Mouse (Mus musculus) hindbrain, embryonic 12.5 days (tissue): ENCODE data around the gene Ap1s1. TPM values are rescaled to one million over a fixed set of nuclear protein-coding genes. Genes with fewer than 3 reads are reported as not detected.
A peak's percentile ranks its signal among the peaks of the same experiment; 100 is the strongest.

ENCODE experiments used
- ATAC-seq: fragments of 200-750 bp; cut with Nextera tagmentation; 2 replicates; pipeline ENCODE4 v1.8.0; 2017; ENCODE audit warnings: moderate TSS enrichment; ENCODE audit not compliant: low FRiP score
- H3K27ac ChIP-seq: fragments of 300-500 bp; sonication (generic); 2 replicates; pipeline ENCODE4 v1.5.1; 2016; ENCODE audit warnings: mild to moderate bottlenecking
- H3K27me3 ChIP-seq: fragments of 300-500 bp; sonication (generic); 2 replicates; pipeline ENCODE4 v1.6.1; 2016; ENCODE audit warnings: mild to moderate bottlenecking
- H3K36me3 ChIP-seq: fragments of 300-500 bp; sonication (generic); 2 replicates; pipeline ENCODE4 v1.6.1; 2016; ENCODE audit warnings: mild to moderate bottlenecking
- H3K4me1 ChIP-seq: fragments of 300-500 bp; sonication (generic); 2 replicates; pipeline ENCODE4 v1.6.1; 2016
- H3K4me2 ChIP-seq: fragments of 300-500 bp; sonication (generic); replicated peaks from 2 replicates; pipeline ENCODE4 v1.6.1; 2016; ENCODE audit warnings: mild to moderate bottlenecking
- H3K4me3 ChIP-seq: fragments of 300-500 bp; sonication (generic); 2 replicates; pipeline ENCODE4 v1.5.1; 2016; ENCODE audit warnings: mild to moderate bottlenecking
- H3K9ac ChIP-seq: fragments of 300-500 bp; sonication (generic); 2 replicates; pipeline ENCODE4 v1.6.1; 2016; ENCODE audit warnings: mild to moderate bottlenecking, moderate library complexity
- H3K9me3 ChIP-seq: fragments of 300-500 bp; sonication (generic); replicated peaks from 2 replicates; pipeline ENCODE4 v1.6.1; 2016; ENCODE audit warnings: mild to moderate bottlenecking
- WGBS: fragments of 180-500 bp; shearing (Covaris S2); methylation state at CpG from one replicate; pipeline ENCODE4 v1.1.7; 2016; 5-methylcytosine and 5-hydroxymethylcytosine counted together
- microRNA counts: library from miRNA; unstranded; fragments of <30 nt; microRNA quantifications from one replicate; lab custom pipeline; 2017
- microRNA-seq: library from miRNA; unstranded; fragments of <30 nt; microRNA quantifications from one replicate; pipeline ENCODE4, GENCODE M21; 2017
- polyA plus RNA-seq: library from polyadenylated mRNA; unstranded; fragments of >200 nt; fragmentation: Nextera tagmentation; extraction: Ambion mirVana; gene quantifications from 2 replicates; pipeline ENCODE4 v1.2.1, GENCODE M21; 2016

The Ap1s1 gene
- polyA plus RNA-seq, 1 experiment from 2014 or later, result 186 TPM

GRCm38 (mm10) chr5:137009988-137010387 is 35.9 kb downstream of the Ap1s1 start:
- H3K9ac ChIP-seq, result no peak overlapping the region
- H3K27me3 ChIP-seq, result no peaks in the 10 kb centered on the region
- H3K4me3 ChIP-seq, result no peak overlapping the region
- WGBS, result 46% methylated on average over 3 of the region's 3 CpGs
- H3K4me1 ChIP-seq, result no peaks in the 10 kb centered on the region
- H3K4me2 ChIP-seq, result no peak overlapping the region
- no peaks in the 10 kb centered on the region for H3K36me3 ChIP-seq
- H3K27ac ChIP-seq, result no peak overlapping the region
- H3K9me3 ChIP-seq, result no peaks in the 10 kb centered on the region
- no peak for ATAC-seq

- H3K9me3 ChIP-seq, result no peaks in the 10 kb centered on the region
- 75% methylated on average over 8 of the region's 8 CpGs for WGBS
Measured at GRCm38 (mm10) chr5:137007276-137007675, 38.7 kb downstream of the Ap1s1 start.

GRCm38 (mm10) chr5:137000612-137001011 is 45.3 kb downstream of the Ap1s1 start:
- 88% methylated on average over 2 of the region's 2 CpGs for WGBS
- ATAC-seq, result no peak

More at GRCm38 (mm10) chr5:137007276-137007675, 38.7 kb downstream of the Ap1s1 start:
- H3K27ac ChIP-seq, result no peak overlapping the region
- H3K4me1 ChIP-seq, result no peaks in the 10 kb centered on the region
- no peak overlapping the region for H3K9ac ChIP-seq
- no peak for ATAC-seq
- H3K4me2 ChIP-seq, result no peak overlapping the region
- H3K4me3 ChIP-seq, result no peak overlapping the region
- H3K27me3 ChIP-seq, result no peaks in the 10 kb centered on the region
- H3K36me3 ChIP-seq, result no peaks in the 10 kb centered on the region

GRCm38 (mm10) chr5:136999449-136999848 is 46.5 kb downstream of the Ap1s1 start:
- Histone ChIP-seq H3K4me3 (no peak overlapping the region), H3K36me3 (peaks cover 22% of the 10 kb centered on the region), H3K4me2 (no peak overlapping the region), H3K9ac (no peak overlapping the region), H3K9me3 (no peaks in the 10 kb centered on the region), H3K27me3 (no peaks in the 10 kb centered on the region), H3K27ac (no peak overlapping the region), H3K4me1 (peaks cover 2% of the 10 kb centered on the region; the same call in 1 of the 2 replicates)
- ATAC-seq, result no peak
- 85% methylated on average over 3 of the region's 5 CpGs for WGBS

More at GRCm38 (mm10) chr5:137000612-137001011, 45.3 kb downstream of the Ap1s1 start:
- no peaks in the 10 kb centered on the region for H3K27me3 ChIP-seq
- no peak overlapping the region for H3K9ac ChIP-seq
- peaks cover 2% of the 10 kb centered on the region; the same call in 1 of the 2 replicates for H3K4me1 ChIP-seq
- H3K27ac ChIP-seq, result no peak overlapping the region
- no peak overlapping the region for H3K4me2 ChIP-seq
- no peaks in the 10 kb centered on the region for H3K9me3 ChIP-seq
- H3K36me3 ChIP-seq, result peaks cover 11% of the 10 kb centered on the region
- no peak overlapping the region for H3K4me3 ChIP-seq

- ATAC-seq, result no peak
- Histone ChIP-seq H3K4me1 (peaks cover 20% of the 10 kb centered on the region), H3K4me2 (no peak overlapping the region), H3K36me3 (peaks cover 59% of the 10 kb centered on the region), H3K9me3 (no peaks in the 10 kb centered on the region), H3K27me3 (no peaks in the 10 kb centered on the region), H3K4me3 (no peak overlapping the region), H3K27ac (no peak overlapping the region), H3K9ac (no peak overlapping the region)
- WGBS, result 97% methylated on average over 6 of the region's 6 CpGs
Measured at GRCm38 (mm10) chr5:136989801-136990200, 56.1 kb downstream of the Ap1s1 start.

GRCm38 (mm10) chr5:136988420-136988819 is 57.5 kb downstream of the Ap1s1 start:
- H3K4me1 ChIP-seq, result peaks cover 20% of the 10 kb centered on the region
- H3K36me3 ChIP-seq, result peaks cover 50% of the 10 kb centered on the region
- peak overlapping the region; percentile 87 for H3K4me2 ChIP-seq
- H3K4me3 ChIP-seq, result peak overlapping the region; percentile 77
- no peak for ATAC-seq
- H3K9me3 ChIP-seq, result no peaks in the 10 kb centered on the region
- no peak overlapping the region for H3K27ac ChIP-seq
- no peaks in the 10 kb centered on the region for H3K27me3 ChIP-seq
- peak overlapping the region; percentile 91 for H3K9ac ChIP-seq
- WGBS, result 72% methylated on average over 5 of the region's 7 CpGs

GRCm38 (mm10) chr5:136987934-136988271 is 58.0 kb downstream of the Ap1s1 start, which contains the start of gene Znhit1:
Gene Znhit1, minus strand, starts transcription at chr5:136988021.
- ATAC-seq, result no peak
- Histone ChIP-seq H3K27ac (peak within 1 kb of the TSS; percentile 97), H3K9ac (peak within 1 kb of the TSS; percentile 91), H3K36me3 (peaks cover 44% of the 10 kb centered on the region), H3K4me1 (peaks cover 20% of the 10 kb centered on the region), H3K4me2 (peak within 1 kb of the TSS; percentile 87), H3K4me3 (peak within 1 kb of the TSS; percentile 77), H3K9me3 (no peaks in the 10 kb centered on the region), H3K27me3 (no peaks in the 10 kb centered on the region)
- WGBS, result 9% methylated on average over 12 of the region's 12 CpGs

GRCm38 (mm10) chr5:136987138-136987933 is 58.6 kb downstream of the Ap1s1 start:
- peak; percentile 70 for ATAC-seq
- Histone ChIP-seq H3K4me3 (peak overlapping the region; percentile 77), H3K36me3 (peaks cover 39% of the 10 kb centered on the region), H3K9ac (peak overlapping the region; percentile 91), H3K4me2 (peak overlapping the region; percentile 87), H3K4me1 (peaks cover 20% of the 10 kb centered on the region), H3K27ac (peak overlapping the region; percentile 97), H3K9me3 (no peaks in the 10 kb centered on the region), H3K27me3 (no peaks in the 10 kb centered on the region)
- WGBS, result under 1% methylated on average over 67 of the region's 67 CpGs

- Histone ChIP-seq H3K4me2 (peak within 1 kb of the TSS; percentile 87), H3K27me3 (no peaks in the 10 kb centered on the region), H3K36me3 (peaks cover 39% of the 10 kb centered on the region), H3K9me3 (no peaks in the 10 kb centered on the region), H3K27ac (peak within 1 kb of the TSS; percentile 97), H3K9ac (peak within 1 kb of the TSS; percentile 91), H3K4me3 (peak within 1 kb of the TSS; percentile 77), H3K4me1 (peaks cover 20% of the 10 kb centered on the region)
- WGBS, result under 1% methylated on average over 26 of the region's 26 CpGs
- ATAC-seq, result peak; percentile 90
Measured at GRCm38 (mm10) chr5:136986695-136987137, 59.2 kb downstream of the Ap1s1 start, which contains the start of gene Plod3. Gene Plod3, plus strand, starts transcription at chr5:136987019.

MicroRNA genes within 50 kb of the gene (microRNA counts, 519-probe panel; counts per million panel counts)
- microRNA mmu-miR-702 (lab: Ali Mortazavi, UCI), result 470 counts per million, percentile 58 among the panel's probes with 10 or more counts

Small RNA genes lying within 50 kb of the gene (microRNA-seq; reads per million reads assigned to microRNA genes)
- gene Mir702, result 113 reads per million, percentile 48 among the genes with 10 or more reads in this experiment

Other genes with a start within 250 kb of the Ap1s1 start
- 115 and 124 TPM in 2 replicates for gene Col26a1, start 162.9 kb downstream of the Ap1s1 start, polyA plus RNA-seq
- 94.9 and 106 TPM in 2 replicates for gene Ift22, start 138.0 kb downstream of the Ap1s1 start, polyA plus RNA-seq
- 294 and 324 TPM in 2 replicates for gene Fis1, start 92.9 kb downstream of the Ap1s1 start, polyA plus RNA-seq
- 0.25 and 0.28 TPM in 2 replicates for gene Cldn15, start 79.5 kb downstream of the Ap1s1 start, polyA plus RNA-seq
- 43.3 and 44.7 TPM in 2 replicates for gene Plod3, start 59.1 kb downstream of the Ap1s1 start, polyA plus RNA-seq
- 101 and 103 TPM in 2 replicates for gene Znhit1, start 58.1 kb downstream of the Ap1s1 start, polyA plus RNA-seq
- 1.4 and 2.1 TPM in 2 replicates for gene Vgf, start 19.7 kb downstream of the Ap1s1 start, polyA plus RNA-seq
- 0.10 TPM in 1 of 2 replicates, not detected in the other for gene Serpine1, start 26.1 kb upstream of the Ap1s1 start, polyA plus RNA-seq
- 4.2 and 5.7 TPM in 2 replicates for gene Trim56, start 70.1 kb upstream of the Ap1s1 start, polyA plus RNA-seq
- gene Muc3, start 103.2 kb upstream of the Ap1s1 start, polyA plus RNA-seq, result not detected in 2 replicates
- not detected in 2 replicates for gene Muc3a, start 166.3 kb upstream of the Ap1s1 start, polyA plus RNA-seq
- gene Ache, start 241.4 kb upstream of the Ap1s1 start, polyA plus RNA-seq, result 12.6 and 13.1 TPM in 2 replicates
- 8.1 and 10.3 TPM in 2 replicates for gene Ufsp1, start 248.5 kb upstream of the Ap1s1 start, polyA plus RNA-seq